Mouse (Mus musculus) stomach, embryonic 15.5 days (tissue): Measurements from ENCODE around the gene Prep. TPM values are rescaled to one million over a fixed set of nuclear protein-coding genes. Genes with fewer than 3 reads are reported as not detected.

Experiments
- ATAC-seq: fragments of 200-750 bp; cut with Nextera tagmentation; 2 replicates; pipeline ENCODE4 v1.8.0; 2017; ENCODE audit warnings: low read depth, moderate number of reproducible peaks, moderate TSS enrichment; ENCODE audit not compliant: insufficient read depth, low FRiP score
- H3K27ac ChIP-seq: fragments of 300-500 bp; sonication (generic); 2 replicates; pipeline ENCODE4 v1.5.1; 2015; ENCODE audit warnings: mild to moderate bottlenecking, inconsistent platforms
- H3K27me3 ChIP-seq: fragments of 300-500 bp; sonication (generic); replicated peaks from 2 replicates; pipeline ENCODE4 v1.6.1; 2015; ENCODE audit warnings: inconsistent platforms
- H3K36me3 ChIP-seq: fragments of 300-500 bp; sonication (generic); 2 replicates; pipeline ENCODE4 v1.6.1; 2015; ENCODE audit warnings: inconsistent platforms
- H3K4me1 ChIP-seq: fragments of 300-500 bp; sonication (generic); 2 replicates; pipeline ENCODE4 v1.6.1; 2015; ENCODE audit warnings: inconsistent platforms
- H3K4me2 ChIP-seq: fragments of 300-500 bp; sonication (generic); 2 replicates; pipeline ENCODE4 v1.6.1; 2015; ENCODE audit warnings: mild to moderate bottlenecking, inconsistent platforms
- H3K4me3 ChIP-seq: fragments of 300-500 bp; sonication (generic); replicated peaks from 2 replicates; pipeline ENCODE4 v1.5.1; 2015; ENCODE audit warnings: inconsistent platforms
- H3K9ac ChIP-seq: fragments of 300-500 bp; sonication (generic); 2 replicates; pipeline ENCODE4 v1.6.1; 2015; ENCODE audit warnings: inconsistent platforms
- H3K9me3 ChIP-seq: fragments of 300-500 bp; sonication (generic); 2 replicates; pipeline ENCODE4 v1.6.1; 2016; ENCODE audit warnings: inconsistent platforms
- WGBS: fragments of 180-500 bp; shearing (Covaris S2); methylation state at CpG from one replicate; pipeline ENCODE4 v1.1.7; 2015; 5-methylcytosine and 5-hydroxymethylcytosine counted together
- microRNA-seq: library from miRNA; unstranded; fragments of <30 nt; microRNA quantifications from one replicate; pipeline ENCODE4, GENCODE M21; 2016
- polyA plus RNA-seq: library from polyadenylated mRNA; unstranded; fragments of >200 nt; fragmentation: Nextera tagmentation; extraction: Ambion mirVana; gene quantifications from 2 replicates; pipeline ENCODE4 v1.2.1, GENCODE M21; 2015

The Prep gene
- polyA plus RNA-seq, 1 experiment from 2014 or later, result 22.1 TPM

GRCm38 (mm10) chr10:45204582-45204981 lies 137.6 kb downstream of the Prep start:
- Histone ChIP-seq H3K4me1 (no peaks in the 10 kb centered on the region), H3K36me3 (no peaks in the 10 kb centered on the region), H3K27ac (no peak overlapping the region), H3K4me3 (no peak overlapping the region), H3K9me3 (no peaks in the 10 kb centered on the region), H3K27me3 (no peaks in the 10 kb centered on the region), H3K9ac (no peak overlapping the region), H3K4me2 (no peak overlapping the region)
- no peak for ATAC-seq
- 48% methylated on average over 1 of the region's 1 CpGs for WGBS

DNA sequence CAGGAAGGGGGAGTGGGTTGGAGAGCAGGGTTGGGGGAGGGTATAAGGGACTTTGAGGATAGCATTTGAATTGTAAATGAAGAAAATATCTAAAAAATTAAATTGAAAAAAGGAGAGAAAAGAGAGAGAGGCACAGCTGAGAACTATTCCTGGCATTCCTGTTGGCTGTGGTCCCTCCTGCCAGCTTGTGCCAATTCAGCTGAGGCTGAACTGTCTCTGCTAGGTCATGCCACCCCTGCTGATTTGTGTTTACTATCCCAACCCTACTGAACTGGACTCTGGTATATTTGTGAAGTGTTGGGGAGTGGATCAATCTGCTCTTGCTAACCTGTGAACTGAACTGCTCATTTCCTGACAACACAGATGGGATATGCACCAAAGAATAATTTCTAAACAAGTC lies 143.2 kb downstream of the Prep start:
- Histone ChIP-seq H3K36me3 (no peaks in the 10 kb centered on the region), H3K4me2 (no peak overlapping the region), H3K27ac (no peak overlapping the region), H3K9ac (no peak overlapping the region), H3K4me1 (no peaks in the 10 kb centered on the region), H3K27me3 (no peaks in the 10 kb centered on the region), H3K9me3 (no peaks in the 10 kb centered on the region), H3K4me3 (no peak overlapping the region)
- no peak for ATAC-seq

GRCm38 (mm10) chr10:45216676-45217075 lies 149.7 kb downstream of the Prep start:
- no peak overlapping the region for H3K4me3 ChIP-seq
- H3K4me2 ChIP-seq, result no peak overlapping the region
- ATAC-seq, result no peak
- no peaks in the 10 kb centered on the region for H3K9me3 ChIP-seq
- no peaks in the 10 kb centered on the region for H3K4me1 ChIP-seq
- H3K9ac ChIP-seq, result no peak overlapping the region
- H3K36me3 ChIP-seq, result no peaks in the 10 kb centered on the region
- no peak overlapping the region for H3K27ac ChIP-seq
- H3K27me3 ChIP-seq, result no peaks in the 10 kb centered on the region
- 75% methylated on average over 7 of the region's 7 CpGs for WGBS

Small RNAs within 50 kb of the gene (microRNA-seq; reads per million reads assigned to microRNA genes)
- gene Gm23766, result not detected

Other genes starting within 250 kb of the Prep start
- gene Popdc3, start 110.9 kb downstream of the Prep start, polyA plus RNA-seq, result 1.6 and 1.9 TPM in 2 replicates